Mouse (Mus musculus): Measurements from ENCODE around the gene Nrp2. TPM values are rescaled to one million over a fixed set of nuclear protein-coding genes. Genes with fewer than 3 reads are reported as not detected.

Gene Nrp2
- total and polyA plus RNA-seq, 3 experiments, result not detected

DNA sequence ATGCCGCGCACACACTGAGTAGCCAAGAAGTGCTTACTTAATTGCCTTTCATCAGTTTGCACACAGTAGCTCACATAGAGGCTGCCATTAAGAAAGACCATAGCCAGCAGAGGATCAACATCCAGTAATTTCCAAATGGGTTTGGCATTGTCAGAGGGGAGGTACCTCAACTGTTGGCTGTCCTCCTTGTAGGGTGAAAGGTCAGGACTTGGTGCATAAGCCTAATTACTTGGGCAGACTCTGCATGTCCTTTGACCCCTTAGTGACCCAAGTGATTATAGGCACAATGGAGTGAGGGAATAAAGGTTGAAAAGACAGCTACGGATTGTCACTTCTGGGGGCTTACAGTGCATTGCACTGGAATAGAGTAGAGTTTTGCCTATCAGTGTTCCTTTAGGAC, 45.3 kb downstream of the Nrp2 start:
- Histone ChIP-seq H3K36me3 (ENCODE audit: control insufficient read depth in 1 of 2, insufficient read depth in 2 of 2, low read length in 2 of 2) (no peaks in the 10 kb centered on the region), H3K9ac (ENCODE audit: control insufficient read depth, low read depth, low read length, poor library complexity, severe bottlenecking) (no peak overlapping the region), H3K27me3 (ENCODE audit: control insufficient read depth in 1 of 2, insufficient read depth in 2 of 2, low read length in 2 of 2) (no peaks in the 10 kb centered on the region), H3K9me3 (replicated peaks; ENCODE audit: insufficient read depth, low read length) (no peaks in the 10 kb centered on the region), H3K79me2 (ENCODE audit: control insufficient read depth, insufficient read depth, low read length, poor library complexity) (no peaks in the 10 kb centered on the region), H3K4me1 (ENCODE audit: control insufficient read depth in 1 of 2, insufficient read depth in 2 of 2, low read length in 2 of 2) (no peaks in the 10 kb centered on the region), H3K4me3 (ENCODE audit: control insufficient read depth in 1 of 2, insufficient read depth in 1 of 2, low read depth in 2 of 2, low read length in 2 of 2) (no peak overlapping the region), H3K27ac (ENCODE audit: control insufficient read depth, low read depth, low read length) (no peak overlapping the region)
- TF ChIP-seq MAFK (IDR thresholded peaks at IDR 0.05; ENCODE audit: borderline replicate concordance, low read depth, low read length), result no peak
- TF ChIP-seq POLR2AphosphoS5 (IDR thresholded peaks at IDR 0.05; ENCODE audit: borderline replicate concordance, low read depth, low read length), result no peak
- no peak for TF ChIP-seq ZKSCAN1 (IDR thresholded peaks at IDR 0.05; ENCODE audit: low read depth, low read length)
- TF ChIP-seq ETS1 (IDR thresholded peaks at IDR 0.05; ENCODE audit: low read depth, low read length), result no peak
- DNase-seq (ENCODE audit: low read depth, low spot score), result no peak

DNA sequence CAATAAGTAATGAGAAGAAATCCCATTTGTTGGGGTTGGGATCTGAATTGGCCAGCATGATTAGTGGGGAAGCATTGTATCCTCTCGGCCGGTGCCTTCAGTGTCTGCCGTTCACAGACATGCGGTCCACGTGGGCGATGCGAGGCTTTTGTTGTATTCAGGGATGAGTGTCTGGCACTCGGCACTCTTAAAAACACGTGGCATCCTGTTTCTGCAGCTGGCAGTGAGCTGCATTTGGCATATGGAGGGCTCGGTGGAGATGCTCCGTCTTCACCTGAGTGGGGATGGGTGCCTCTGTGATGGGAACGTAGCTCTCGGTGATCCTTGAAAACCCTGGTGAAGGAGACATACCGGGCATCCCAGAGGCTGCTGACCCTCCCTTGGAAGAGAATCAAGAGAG, 46.6 kb downstream of the Nrp2 start:
- no peak overlapping the region for H3K9ac ChIP-seq (ENCODE audit: control insufficient read depth, low read depth, low read length, poor library complexity, severe bottlenecking)
- H3K4me1 ChIP-seq (ENCODE audit: control insufficient read depth in 1 of 2, insufficient read depth in 2 of 2, low read length in 2 of 2), result no peaks in the 10 kb centered on the region
- H3K79me2 ChIP-seq (ENCODE audit: control insufficient read depth, insufficient read depth, low read length, poor library complexity), result no peaks in the 10 kb centered on the region
- H3K36me3 ChIP-seq (ENCODE audit: control insufficient read depth in 1 of 2, insufficient read depth in 2 of 2, low read length in 2 of 2), result no peaks in the 10 kb centered on the region
- H3K4me3 ChIP-seq (ENCODE audit: control insufficient read depth in 1 of 2, insufficient read depth in 1 of 2, low read depth in 2 of 2, low read length in 2 of 2), result no peak overlapping the region
- TF ChIP-seq NRF1 (IDR thresholded peaks at IDR 0.05; ENCODE audit: insufficient read depth, low read depth, low read length, poor library complexity, severe bottlenecking) (no peak), POLR2AphosphoS2 (IDR thresholded peaks at IDR 0.05; ENCODE audit: low read length) (no peak), HCFC1 (IDR thresholded peaks at IDR 0.05; ENCODE audit: low read depth, low read length) (no peak), SMC3 (IDR thresholded peaks at IDR 0.05; ENCODE audit: low read depth, low read length) (no peak), POLR2A (IDR thresholded peaks at IDR 0.05; ENCODE audit: control insufficient read depth in 1 of 2, insufficient read depth in 1 of 2, low read depth in 1 of 2, low read length in 2 of 2, poor library complexity in 1 of 2) (no peak), EP300 (IDR thresholded peaks at IDR 0.05; ENCODE audit: low read depth in 1 of 2, low read length in 2 of 2) (no peak), TAL1 (IDR thresholded peaks at IDR 0.05; ENCODE audit: low read length) (no peak), GATA1 (IDR thresholded peaks at IDR 0.05; ENCODE audit: low read depth, low read length) (no peak), MEF2A (IDR thresholded peaks at IDR 0.05; ENCODE audit: extremely low read depth, insufficient replicate concordance, low read depth, low read length, poor library complexity, severe bottlenecking) (no peak), CHD2 (IDR thresholded peaks at IDR 0.05; ENCODE audit: low read length) (no peak), MYC (IDR thresholded peaks at IDR 0.05; ENCODE audit: low read depth, low read length) (no peak), TCF12 (IDR thresholded peaks at IDR 0.05; ENCODE audit: low read depth, low read length) (no peak)
- DNase-seq (ENCODE audit: low read depth, low spot score), result no peak
- H3K9me3 ChIP-seq (replicated peaks; ENCODE audit: insufficient read depth, low read length), result no peaks in the 10 kb centered on the region
- no peak overlapping the region for H3K27ac ChIP-seq (ENCODE audit: control insufficient read depth, low read depth, low read length)
- H3K27me3 ChIP-seq (ENCODE audit: control insufficient read depth in 1 of 2, insufficient read depth in 2 of 2, low read length in 2 of 2), result no peaks in the 10 kb centered on the region
